Mouse (Mus musculus) neural tube, embryonic 15.5 days (tissue): ENCODE results near the gene Ccr7. TPM values are rescaled to one million over a fixed set of nuclear protein-coding genes. Genes with fewer than 3 reads are reported as not detected.

ENCODE experiments used
- ATAC-seq: fragments of 200-750 bp; cut with Nextera tagmentation; 2 replicates; pipeline ENCODE4 v1.8.0; 2017; ENCODE audit warnings: mild to moderate bottlenecking, moderate TSS enrichment, moderate library complexity; ENCODE audit not compliant: low FRiP score
- H3K27ac ChIP-seq: fragments of 300-500 bp; sonication (generic); replicated peaks from 2 replicates; pipeline ENCODE4 v1.5.1; 2015; ENCODE audit warnings: mild to moderate bottlenecking, inconsistent platforms
- H3K27me3 ChIP-seq: fragments of 300-500 bp; sonication (generic); replicated peaks from 2 replicates; pipeline ENCODE4 v1.6.1; 2015; ENCODE audit warnings: inconsistent platforms
- H3K36me3 ChIP-seq: fragments of 300-500 bp; sonication (generic); 2 replicates; pipeline ENCODE4 v1.6.1; 2015; ENCODE audit warnings: inconsistent platforms
- H3K4me1 ChIP-seq: fragments of 300-500 bp; sonication (generic); 2 replicates; pipeline ENCODE4 v1.6.1; 2015; ENCODE audit warnings: inconsistent platforms
- H3K4me2 ChIP-seq: fragments of 300-500 bp; sonication (generic); 2 replicates; pipeline ENCODE4 v1.6.1; 2015; ENCODE audit warnings: inconsistent platforms, mild to moderate bottlenecking, moderate library complexity
- H3K4me3 ChIP-seq: fragments of 300-500 bp; sonication (generic); replicated peaks from 2 replicates; pipeline ENCODE4 v1.5.1; 2015; ENCODE audit warnings: mild to moderate bottlenecking, inconsistent platforms
- H3K9ac ChIP-seq: fragments of 300-500 bp; sonication (generic); replicated peaks from 2 replicates; pipeline ENCODE4 v1.6.1; 2015; ENCODE audit warnings: mild to moderate bottlenecking, inconsistent platforms
- H3K9me3 ChIP-seq: fragments of 300-500 bp; sonication (generic); replicated peaks from 2 replicates; pipeline ENCODE4 v1.6.1; 2016; ENCODE audit warnings: inconsistent platforms
- WGBS: fragments of 180-500 bp; shearing (Covaris S2); methylation state at CpG from one replicate; pipeline ENCODE4 v1.1.7; 2015; ENCODE audit warnings: mixed read lengths; 5-methylcytosine and 5-hydroxymethylcytosine counted together
- polyA plus RNA-seq: library from polyadenylated mRNA; unstranded; fragments of >200 nt; fragmentation: Nextera tagmentation; extraction: Ambion mirVana; gene quantifications from 2 replicates; pipeline ENCODE4 v1.2.1, GENCODE M21; 2015

Gene Ccr7
- 0.52 TPM in 1 of 2 replicates, not detected in the other for polyA plus RNA-seq

GRCm38 (mm10) chr11:99154987-99155641, at the start of gene Ccr7:
TSS of gene Ccr7 (minus strand) at chr11:99155077.
- ATAC-seq = no peak
- 74% methylated on average over 12 of the region's 12 CpGs for WGBS
- no peak within 1 kb of the TSS for H3K9ac ChIP-seq
- peaks cover 7% of the 10 kb centered on the region for H3K27me3 ChIP-seq
- H3K4me3 ChIP-seq = no peak within 1 kb of the TSS
- H3K4me1 ChIP-seq = no peaks in the 10 kb centered on the region
- H3K9me3 ChIP-seq = no peaks in the 10 kb centered on the region
- H3K36me3 ChIP-seq = no peaks in the 10 kb centered on the region
- no peak within 1 kb of the TSS for H3K27ac ChIP-seq
- H3K4me2 ChIP-seq = no peak within 1 kb of the TSS

- ATAC-seq = no peak
- no peak overlapping the region for H3K27ac ChIP-seq
- no peak overlapping the region for H3K4me3 ChIP-seq
- no peaks in the 10 kb centered on the region for H3K36me3 ChIP-seq
- WGBS = 24% methylated on average over 14 of the region's 14 CpGs
- no peaks in the 10 kb centered on the region for H3K9me3 ChIP-seq
- no peaks in the 10 kb centered on the region for H3K27me3 ChIP-seq
- H3K9ac ChIP-seq = no peak overlapping the region
- no peak overlapping the region for H3K4me2 ChIP-seq
- no peaks in the 10 kb centered on the region for H3K4me1 ChIP-seq
These were observed 34.3 kb upstream of the Ccr7 start for GRCm38 (mm10) chr11:99189154-99189582.

- Histone ChIP-seq H3K27ac (no peak overlapping the region), H3K27me3 (no peaks in the 10 kb centered on the region), H3K9me3 (no peaks in the 10 kb centered on the region), H3K9ac (no peak overlapping the region), H3K36me3 (no peaks in the 10 kb centered on the region), H3K4me3 (no peak overlapping the region), H3K4me1 (peaks cover 4% of the 10 kb centered on the region), H3K4me2 (no peak overlapping the region)
- 92% methylated on average over 4 of the region's 4 CpGs for WGBS
- ATAC-seq = no peak
These were observed 32.5 kb upstream of the Ccr7 start for GRCm38 (mm10) chr11:99187348-99187747.

GRCm38 (mm10) chr11:99186836-99187235, 32.0 kb upstream of the Ccr7 start:
- 84% methylated on average over 2 of the region's 2 CpGs for WGBS
- peaks cover 5% of the 10 kb centered on the region for H3K4me1 ChIP-seq
- H3K9me3 ChIP-seq = no peaks in the 10 kb centered on the region
- no peak overlapping the region for H3K9ac ChIP-seq
- no peaks in the 10 kb centered on the region for H3K27me3 ChIP-seq
- H3K4me3 ChIP-seq = no peak overlapping the region
- no peak for ATAC-seq
- no peak overlapping the region for H3K27ac ChIP-seq
- no peak overlapping the region for H3K4me2 ChIP-seq
- no peaks in the 10 kb centered on the region for H3K36me3 ChIP-seq

DNA sequence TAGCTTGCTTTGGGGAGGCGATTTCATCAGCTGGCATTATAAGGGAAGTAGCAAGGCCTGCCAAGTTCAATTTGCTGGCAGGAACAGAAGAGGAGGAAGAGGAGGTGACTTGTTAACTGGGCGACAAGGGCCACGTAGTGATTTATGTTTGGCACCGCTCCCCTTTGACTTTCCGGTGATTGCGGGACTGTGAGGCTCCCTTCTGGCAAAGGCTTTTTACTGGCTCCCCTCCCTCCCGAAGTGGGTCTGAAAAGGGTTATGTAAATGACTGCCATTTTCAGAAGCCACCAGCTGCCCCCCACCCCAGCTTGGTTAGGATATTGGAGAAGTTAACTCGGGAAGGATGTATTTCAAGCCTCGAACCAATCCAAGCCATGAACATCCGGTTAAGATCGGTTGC, 27.7 kb upstream of the Ccr7 start:
- H3K9me3 ChIP-seq = no peaks in the 10 kb centered on the region
- H3K27me3 ChIP-seq = no peaks in the 10 kb centered on the region
- no peak for ATAC-seq
- no peak overlapping the region for H3K4me2 ChIP-seq
- H3K36me3 ChIP-seq = no peaks in the 10 kb centered on the region
- H3K9ac ChIP-seq = no peak overlapping the region
- 39% methylated on average over 11 of the region's 11 CpGs for WGBS
- H3K27ac ChIP-seq = no peak overlapping the region
- H3K4me3 ChIP-seq = no peak overlapping the region
- H3K4me1 ChIP-seq = peaks cover 5% of the 10 kb centered on the region

GRCm38 (mm10) chr11:99180071-99180470, 25.2 kb upstream of the Ccr7 start:
- no peaks in the 10 kb centered on the region for H3K27me3 ChIP-seq
- H3K4me2 ChIP-seq = no peak overlapping the region
- H3K4me1 ChIP-seq = peaks cover 5% of the 10 kb centered on the region
- 89% methylated on average over 5 of the region's 5 CpGs for WGBS
- H3K27ac ChIP-seq = no peak overlapping the region
- ATAC-seq = no peak
- H3K9ac ChIP-seq = no peak overlapping the region
- H3K9me3 ChIP-seq = no peaks in the 10 kb centered on the region
- no peaks in the 10 kb centered on the region for H3K36me3 ChIP-seq
- H3K4me3 ChIP-seq = no peak overlapping the region

GRCm38 (mm10) chr11:99177925-99178198, 23.0 kb upstream of the Ccr7 start:
- H3K4me1 ChIP-seq = peaks cover 5% of the 10 kb centered on the region
- H3K27ac ChIP-seq = no peak overlapping the region
- WGBS = 55% methylated on average over 2 of the region's 3 CpGs

GRCm38 (mm10) chr11:99177054-99177924, 22.4 kb upstream of the Ccr7 start:
- ATAC-seq = no peak

More at GRCm38 (mm10) chr11:99177925-99178198, 23.0 kb upstream of the Ccr7 start:
- H3K9ac ChIP-seq = no peak overlapping the region
- ATAC-seq = no peak
- H3K4me3 ChIP-seq = no peak overlapping the region
- H3K4me2 ChIP-seq = no peak overlapping the region
- no peaks in the 10 kb centered on the region for H3K9me3 ChIP-seq
- no peaks in the 10 kb centered on the region for H3K36me3 ChIP-seq
- H3K27me3 ChIP-seq = no peaks in the 10 kb centered on the region

GRCm38 (mm10) chr11:99172002-99172401, 17.1 kb upstream of the Ccr7 start:
- 80% methylated on average over 4 of the region's 4 CpGs for WGBS
- Histone ChIP-seq H3K36me3 (no peaks in the 10 kb centered on the region), H3K4me1 (no peaks in the 10 kb centered on the region), H3K27me3 (no peaks in the 10 kb centered on the region), H3K9ac (no peak overlapping the region), H3K9me3 (no peaks in the 10 kb centered on the region), H3K4me2 (no peak overlapping the region), H3K27ac (no peak overlapping the region), H3K4me3 (no peak overlapping the region)
- ATAC-seq = no peak

More at GRCm38 (mm10) chr11:99177054-99177924, 22.4 kb upstream of the Ccr7 start:
- no peak overlapping the region for H3K4me3 ChIP-seq
- H3K9me3 ChIP-seq = no peaks in the 10 kb centered on the region
- no peaks in the 10 kb centered on the region for H3K27me3 ChIP-seq
- peaks cover under 1% of the 10 kb centered on the region for H3K4me1 ChIP-seq
- WGBS = 69% methylated on average over 5 of the region's 5 CpGs
- H3K4me2 ChIP-seq = no peak overlapping the region
- no peak overlapping the region for H3K27ac ChIP-seq
- H3K36me3 ChIP-seq = no peaks in the 10 kb centered on the region
- no peak overlapping the region for H3K9ac ChIP-seq

- no peaks in the 10 kb centered on the region for H3K36me3 ChIP-seq
- ATAC-seq = no peak
- no peaks in the 10 kb centered on the region for H3K27me3 ChIP-seq
- no peak overlapping the region for H3K9ac ChIP-seq
- no peak overlapping the region for H3K27ac ChIP-seq
- no peaks in the 10 kb centered on the region for H3K4me1 ChIP-seq
- H3K4me3 ChIP-seq = no peak overlapping the region
- no peaks in the 10 kb centered on the region for H3K9me3 ChIP-seq
- H3K4me2 ChIP-seq = no peak overlapping the region
- 79% methylated on average over 2 of the region's 2 CpGs for WGBS
These were observed 16.6 kb upstream of the Ccr7 start for GRCm38 (mm10) chr11:99171442-99171841.

GRCm38 (mm10) chr11:99170547-99171267, 15.8 kb upstream of the Ccr7 start:
- no peaks in the 10 kb centered on the region for H3K36me3 ChIP-seq
- H3K4me2 ChIP-seq = no peak overlapping the region
- H3K4me1 ChIP-seq = no peaks in the 10 kb centered on the region
- no peaks in the 10 kb centered on the region for H3K9me3 ChIP-seq
- no peak overlapping the region for H3K4me3 ChIP-seq
- 75% methylated on average over 12 of the region's 12 CpGs for WGBS
- H3K9ac ChIP-seq = no peak overlapping the region
- H3K27ac ChIP-seq = no peak overlapping the region
- ATAC-seq = no peak
- H3K27me3 ChIP-seq = no peaks in the 10 kb centered on the region
